Mouse (Mus musculus): ENCODE measurements around the gene Kansl2. TPM values are rescaled to one million over a fixed set of nuclear protein-coding genes. Genes with fewer than 3 reads are reported as not detected.

Kansl2 gene
- polyA plus RNA-seq, 1 experiment: 32.1 TPM

GRCm38 (mm10) chr15:98482701-98483100, 51.4 kb downstream of the Kansl2 start, which contains the start of gene Lalba:
TSS of gene Lalba (minus strand) at chr15:98482721.
- TF ChIP-seq CTCF (IDR thresholded peaks at IDR 0.05; ENCODE audit: insufficient read depth, low read length) (no peak), POLR2A (IDR thresholded peaks at IDR 0.05; ENCODE audit: borderline replicate concordance, extremely low read depth, low read depth, low read length) (no peak)
- DNase-seq: no peak
- Histone ChIP-seq H3K4me3 (replicated peaks; ENCODE audit: extremely low read depth, low read depth, low read length) (no peak within 1 kb of the TSS), H3K4me1 (ENCODE audit: control insufficient read depth, insufficient read depth, low read length) (peaks cover 11% of the 10 kb centered on the region)
- WGBS: 39% methylated on average over 3 of the region's 3 CpGs

DNA sequence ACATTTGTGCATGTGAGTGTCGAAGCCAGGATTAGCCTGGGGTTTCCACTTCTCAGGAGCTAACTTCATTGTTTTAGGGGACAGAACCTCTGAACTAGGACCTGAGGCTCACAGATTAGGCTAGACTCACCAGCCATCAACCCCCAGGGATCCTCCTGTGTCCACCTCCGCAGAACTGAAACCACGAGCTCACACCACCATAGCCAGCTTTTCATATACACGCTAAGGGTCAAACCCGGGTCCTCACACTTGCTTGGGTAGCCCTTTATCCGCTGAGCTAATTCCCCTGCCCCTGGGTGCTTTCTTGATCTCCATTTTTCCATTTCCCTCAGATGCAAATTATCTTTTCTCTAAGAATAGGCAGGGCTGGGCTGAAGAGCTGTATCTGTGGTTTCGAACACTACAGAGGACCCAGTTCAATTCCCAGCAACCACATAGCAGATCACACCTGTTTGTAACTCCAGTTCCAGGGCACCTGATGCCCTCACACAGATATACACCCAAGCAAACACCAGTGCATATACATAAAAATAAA, 54.4 kb downstream of the Kansl2 start:
- Histone ChIP-seq H3K4me3 (replicated peaks; ENCODE audit: extremely low read depth, low read depth, low read length) (no peak overlapping the region), H3K4me1 (ENCODE audit: control insufficient read depth, insufficient read depth, low read length) (peaks cover 11% of the 10 kb centered on the region)
- TF ChIP-seq CTCF (IDR thresholded peaks at IDR 0.05; ENCODE audit: insufficient read depth, low read length): no peak
- WGBS: 79% methylated on average over 7 of the region's 7 CpGs
- DNase-seq: no peak

DNA sequence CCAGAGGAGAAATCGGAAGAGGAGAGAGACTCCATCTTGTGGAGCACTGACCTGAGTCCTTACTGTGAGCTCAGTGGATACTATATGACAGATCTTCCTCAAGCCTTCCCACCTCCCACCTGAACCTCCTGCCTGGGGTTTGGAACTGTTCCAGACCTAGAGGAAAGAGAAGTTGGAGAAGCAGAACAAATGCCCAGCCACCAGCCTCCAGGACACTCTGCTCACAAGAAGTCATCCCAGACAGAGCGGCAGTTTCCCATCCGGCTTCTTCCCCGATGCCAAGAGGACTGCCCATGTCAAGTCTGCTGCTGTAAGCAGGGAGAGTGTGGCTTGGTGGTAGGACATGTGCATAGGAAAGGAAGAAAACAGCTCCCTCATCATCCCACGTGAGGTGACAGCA, 57.8 kb downstream of the Kansl2 start:
- no peak for DNase-seq
- Histone ChIP-seq H3K4me3 (replicated peaks; ENCODE audit: extremely low read depth, low read depth, low read length) (no peak overlapping the region), H3K4me1 (ENCODE audit: control insufficient read depth, insufficient read depth, low read length) (no peaks in the 10 kb centered on the region)
- 72% methylated on average over 5 of the region's 5 CpGs for WGBS
- TF ChIP-seq POLR2A (IDR thresholded peaks at IDR 0.05; ENCODE audit: borderline replicate concordance, extremely low read depth, low read depth, low read length): no peak

GRCm38 (mm10) chr15:98475382-98475781, 58.7 kb downstream of the Kansl2 start:
- TF ChIP-seq POLR2A (IDR thresholded peaks at IDR 0.05; ENCODE audit: borderline replicate concordance, extremely low read depth, low read depth, low read length) (no peak), CTCF (IDR thresholded peaks at IDR 0.05; ENCODE audit: insufficient read depth, low read length) (peak; percentile 61)
- Histone ChIP-seq H3K4me1 (ENCODE audit: control insufficient read depth, insufficient read depth, low read length) (no peaks in the 10 kb centered on the region), H3K4me3 (replicated peaks; ENCODE audit: extremely low read depth, low read depth, low read length) (no peak overlapping the region)
- DNase-seq: peak; percentile 49
- 44% methylated on average over 10 of the region's 10 CpGs for WGBS

DNA sequence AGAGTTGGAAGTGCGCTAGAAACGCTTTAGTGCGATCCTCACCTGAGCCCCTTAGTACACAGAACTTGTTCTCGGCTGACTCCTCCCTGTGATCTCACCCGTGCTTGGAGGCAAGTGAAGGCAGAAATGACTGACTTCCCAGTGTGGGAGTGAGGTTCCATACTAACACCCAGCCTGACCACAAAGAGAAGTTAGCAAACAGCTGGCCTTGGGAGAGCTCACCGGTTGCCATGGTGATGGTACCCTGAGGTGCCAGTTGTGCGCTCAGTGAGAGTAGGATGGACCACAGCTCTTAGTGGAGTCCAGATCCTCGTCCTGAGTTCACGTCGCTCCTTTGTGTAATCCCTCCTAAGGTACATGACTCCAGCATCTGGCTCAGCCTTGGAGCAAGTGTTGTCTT, 59.1 kb downstream of the Kansl2 start:
- no peak overlapping the region for H3K4me3 ChIP-seq (replicated peaks; ENCODE audit: extremely low read depth, low read depth, low read length)
- WGBS: 75% methylated on average over 10 of the region's 10 CpGs
- no peaks in the 10 kb centered on the region for H3K4me1 ChIP-seq (ENCODE audit: control insufficient read depth, insufficient read depth, low read length)
- DNase-seq: no peak
- TF ChIP-seq POLR2A (IDR thresholded peaks at IDR 0.05; ENCODE audit: borderline replicate concordance, extremely low read depth, low read depth, low read length) (no peak), CTCF (IDR thresholded peaks at IDR 0.05; ENCODE audit: insufficient read depth, low read length) (no peak)

- no peak overlapping the region for H3K4me3 ChIP-seq (replicated peaks; ENCODE audit: extremely low read depth, low read depth, low read length)
- TF ChIP-seq POLR2A (IDR thresholded peaks at IDR 0.05; ENCODE audit: borderline replicate concordance, extremely low read depth, low read depth, low read length) (no peak), CTCF (IDR thresholded peaks at IDR 0.05; ENCODE audit: insufficient read depth, low read length) (no peak)
- WGBS: 92% methylated on average over 13 of the region's 13 CpGs
- no peak for DNase-seq
- no peaks in the 10 kb centered on the region for H3K4me1 ChIP-seq (ENCODE audit: control insufficient read depth, insufficient read depth, low read length)
Observed at GRCm38 (mm10) chr15:98471539-98471938, 62.5 kb downstream of the Kansl2 start.

- WGBS: 95% methylated on average over 4 of the region's 4 CpGs
- DNase-seq: no peak
- no peak within 1 kb of the TSS for H3K4me3 ChIP-seq (replicated peaks; ENCODE audit: extremely low read depth, low read depth, low read length)
- no peak for TF ChIP-seq POLR2A (IDR thresholded peaks at IDR 0.05; ENCODE audit: borderline replicate concordance, extremely low read depth, low read depth, low read length)
- TF ChIP-seq CTCF (IDR thresholded peaks at IDR 0.05; ENCODE audit: insufficient read depth, low read length): no peak
- no peaks in the 10 kb centered on the region for H3K4me1 ChIP-seq (ENCODE audit: control insufficient read depth, insufficient read depth, low read length)
Observed at GRCm38 (mm10) chr15:98469596-98469995, 64.5 kb downstream of the Kansl2 start, which contains the start of gene OR5BS1P. TSS of gene OR5BS1P (plus strand) at chr15:98469896.

Other genes with a start within 250 kb of the Kansl2 start
- gene Zfp641, start 238.1 kb downstream of the Kansl2 start, polyA plus RNA-seq (2012; rRNA removed): 7.7 and 9.6 TPM in 2 replicates
- not detected in 2 replicates for gene Olfr285, start 216.9 kb downstream of the Kansl2 start, polyA plus RNA-seq (2012; rRNA removed)
- not detected in 2 replicates for gene Olfr284, start 193.3 kb downstream of the Kansl2 start, polyA plus RNA-seq (2012; rRNA removed)
- gene Olfr283, start 153.3 kb downstream of the Kansl2 start, polyA plus RNA-seq (2012; rRNA removed): not detected in 2 replicates
- not detected in 2 replicates for gene Olfr282, start 103.0 kb downstream of the Kansl2 start, polyA plus RNA-seq (2012; rRNA removed)
- not detected in 2 replicates for gene Olfr281, start 81.7 kb downstream of the Kansl2 start, polyA plus RNA-seq (2012; rRNA removed)
- gene OR5BS1P, start 64.4 kb downstream of the Kansl2 start, polyA plus RNA-seq (2012; rRNA removed): 0.03 and 0.05 TPM in 2 replicates
- 0.39 TPM in 1 of 2 replicates, not detected in the other for gene Lalba, start 51.5 kb downstream of the Kansl2 start, polyA plus RNA-seq (2012; rRNA removed)
- gene Olfr279, start 41.9 kb downstream of the Kansl2 start, polyA plus RNA-seq (2012; rRNA removed): 0.12 and 0.13 TPM in 2 replicates
- 10.4 and 13.0 TPM in 2 replicates for gene Ccnt1, start 36.7 kb upstream of the Kansl2 start, polyA plus RNA-seq (2012; rRNA removed)
- gene 4930415O20Rik, start 36.7 kb upstream of the Kansl2 start, polyA plus RNA-seq (2012; rRNA removed): not detected in 2 replicates
- gene Adcy6, start 75.8 kb upstream of the Kansl2 start, polyA plus RNA-seq (2012; rRNA removed): 52.3 and 62.8 TPM in 2 replicates
- 34.1 and 37.1 TPM in 2 replicates for gene Cacnb3, start 96.6 kb upstream of the Kansl2 start, polyA plus RNA-seq (2012; rRNA removed)
- gene Ddx23, start 128.6 kb upstream of the Kansl2 start, polyA plus RNA-seq (2012; rRNA removed): 28.4 and 38.9 TPM in 2 replicates
- 19.6 and 23.6 TPM in 2 replicates for gene Rnd1, start 143.2 kb upstream of the Kansl2 start, polyA plus RNA-seq (2012; rRNA removed)
- 3.1 and 3.6 TPM in 2 replicates for gene Ccdc65, start 173.9 kb upstream of the Kansl2 start, polyA plus RNA-seq (2012; rRNA removed)
- gene Fkbp11, start 193.9 kb upstream of the Kansl2 start, polyA plus RNA-seq (2012; rRNA removed): 11.1 and 12.5 TPM in 2 replicates
- 110 and 166 TPM in 2 replicates for gene Arf3, start 228.9 kb upstream of the Kansl2 start, polyA plus RNA-seq (2012; rRNA removed)
- 21.8 and 37.4 TPM in 2 replicates for gene Wnt10b, start 243.9 kb upstream of the Kansl2 start, polyA plus RNA-seq (2012; rRNA removed)